Mouse (Mus musculus) liver, adult 2 months (tissue): ENCODE results near the gene Nme4. TPM values are rescaled to one million over a fixed set of nuclear protein-coding genes. Genes with fewer than 3 reads are reported as not detected.
"Not testable (repeated sequence)": the region's sequence is repeated elsewhere in the genome, so short reads cannot be mapped to it uniquely, and the experiment has no call there.

Experiments used
- DNase-seq: peaks from one replicate; pipeline ENCODE4 v3.0.0-alpha.2; 2011; ENCODE audit warnings: low read depth, low spot score; ENCODE audit errors: extremely low read depth
- H3K27ac ChIP-seq: fragments of 200-500 bp; replicated peaks from 2 replicates; pipeline ENCODE4 v1.5.1; 2012; ENCODE audit warnings: low read depth, mild to moderate bottlenecking, control low read depth, inconsistent platforms, low read length; ENCODE audit not compliant: insufficient read depth
- H3K27me3 ChIP-seq: fragments of 200-500 bp; 2 replicates; pipeline ENCODE4 v1.6.1; 2012; ENCODE audit warnings: mild to moderate bottlenecking, moderate library complexity, low read length, inconsistent platforms; ENCODE audit not compliant: control insufficient read depth, insufficient read depth
- H3K36me3 ChIP-seq: fragments of 200-500 bp; 2 replicates; pipeline ENCODE4 v1.6.1; 2012; ENCODE audit warnings: low read length, inconsistent platforms; ENCODE audit not compliant: control insufficient read depth, insufficient read depth
- H3K4me1 ChIP-seq: fragments of 200-500 bp; 2 replicates; pipeline ENCODE4 v1.6.1; 2011; ENCODE audit warnings: low read length; ENCODE audit not compliant: control insufficient read depth, insufficient read depth
- H3K4me3 ChIP-seq: fragments of 200-500 bp; 2 replicates; pipeline ENCODE4 v1.5.1; 2011; ENCODE audit warnings: low read depth, mild to moderate bottlenecking, control low read depth, low read length, moderate library complexity; ENCODE audit not compliant: insufficient read depth
- H3K79me2 ChIP-seq: fragments of 200-500 bp; 2 replicates; pipeline ENCODE4 v1.6.1; 2012; ENCODE audit warnings: inconsistent platforms, mild to moderate bottlenecking, low read length, moderate library complexity; ENCODE audit not compliant: control insufficient read depth, insufficient read depth
- H3K9ac ChIP-seq: fragments of 200-500 bp; 2 replicates; pipeline ENCODE4 v1.6.1; 2012; ENCODE audit warnings: low read depth, mild to moderate bottlenecking, control low read depth, inconsistent platforms, low read length
- CTCF ChIP-seq: fragments of 200-500 bp; IDR thresholded peaks from 2 replicates; pipeline ENCODE4 v1.5.1; 2011; ENCODE audit warnings: low read depth, low read length, control low read depth
- POLR2A ChIP-seq: fragments of 200-500 bp; IDR thresholded peaks from 2 replicates; pipeline ENCODE4 v1.6.1; 2011; ENCODE audit warnings: low read length, control low read depth; ENCODE audit not compliant: insufficient read depth; ENCODE audit errors: extremely low read depth
- WGBS: fragments of 180-500 bp; shearing (Covaris S2); methylation state at CpG from one replicate; pipeline ENCODE4 v1.1.7; 2018; 5-methylcytosine and 5-hydroxymethylcytosine counted together
- polyA plus RNA-seq: library from polyadenylated mRNA; depleted of rRNA; stranded (reverse); fragments of >200 nt; gene quantifications from 2 replicates; pipeline ENCODE4 v1.2.3, GENCODE M21; 2012
- total RNA-seq: library from RNA; depleted of rRNA; stranded (reverse); fragments of >200 nt; gene quantifications from 2 replicates; pipeline ENCODE4 v1.2.3, GENCODE M21; 2014

Nme4 gene
- total and polyA plus RNA-seq, 2 experiments: 7.0 to 8.7 TPM

DNA sequence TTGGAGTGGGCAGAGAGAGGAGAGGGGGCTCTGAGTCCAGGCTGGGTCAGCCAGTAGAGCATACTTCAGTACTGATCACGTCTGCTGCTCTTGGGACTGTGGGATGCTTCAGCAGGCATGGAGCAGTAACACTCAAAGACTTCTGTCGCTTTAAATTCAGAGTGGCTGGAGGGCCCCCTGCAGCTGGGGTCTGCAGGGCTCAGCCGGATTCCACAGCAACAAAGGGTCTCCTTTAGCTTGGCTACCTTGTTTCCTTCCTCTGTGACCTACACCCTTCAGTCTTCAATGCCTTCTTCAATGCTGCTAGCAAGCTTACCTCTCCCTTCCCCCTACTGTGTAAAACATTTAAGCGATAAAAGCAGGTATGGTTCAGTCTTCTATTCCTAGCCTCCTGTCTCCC is 15.6 kb upstream of the Nme4 start:
- 51% methylated on average over 4 of the region's 4 CpGs for WGBS
- Histone ChIP-seq H3K4me3 (no peak overlapping the region), H3K4me1 (peaks cover 6% of the 10 kb centered on the region), H3K36me3 (no peaks in the 10 kb centered on the region), H3K9ac (no peak overlapping the region), H3K27ac (no peak overlapping the region), H3K79me2 (no peaks in the 10 kb centered on the region), H3K27me3 (no peaks in the 10 kb centered on the region)
- TF ChIP-seq POLR2A: no peak
- TF ChIP-seq CTCF: no peak
- no peak for DNase-seq

DNA sequence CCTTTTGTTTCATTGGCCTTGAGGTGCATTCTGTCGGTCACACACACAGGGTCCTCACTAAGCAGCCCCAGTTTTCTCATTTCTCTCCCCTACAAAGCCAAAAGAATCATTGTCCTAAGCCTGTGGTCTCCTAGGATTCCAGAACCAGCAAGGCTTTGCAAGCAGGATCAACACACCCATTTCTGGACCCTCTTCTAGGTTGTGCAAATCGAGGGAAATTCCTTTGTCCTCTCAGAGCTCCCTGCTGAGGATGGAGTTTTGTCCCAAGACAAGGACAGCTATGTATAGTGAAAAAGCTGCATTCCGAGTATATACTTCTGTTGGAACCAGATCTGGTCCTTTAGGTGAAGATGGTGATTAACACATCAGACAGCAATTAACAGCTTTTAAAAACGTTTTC is 14.8 kb upstream of the Nme4 start:
- H3K27me3 ChIP-seq: no peaks in the 10 kb centered on the region
- peaks cover 6% of the 10 kb centered on the region for H3K4me1 ChIP-seq
- H3K79me2 ChIP-seq: no peaks in the 10 kb centered on the region
- no peak overlapping the region for H3K27ac ChIP-seq
- no peaks in the 10 kb centered on the region for H3K36me3 ChIP-seq
- no peak overlapping the region for H3K9ac ChIP-seq
- WGBS: 50% methylated on average over 4 of the region's 4 CpGs
- no peak for DNase-seq
- TF ChIP-seq POLR2A (no peak), CTCF (no peak)
- H3K4me3 ChIP-seq: no peak overlapping the region

DNA sequence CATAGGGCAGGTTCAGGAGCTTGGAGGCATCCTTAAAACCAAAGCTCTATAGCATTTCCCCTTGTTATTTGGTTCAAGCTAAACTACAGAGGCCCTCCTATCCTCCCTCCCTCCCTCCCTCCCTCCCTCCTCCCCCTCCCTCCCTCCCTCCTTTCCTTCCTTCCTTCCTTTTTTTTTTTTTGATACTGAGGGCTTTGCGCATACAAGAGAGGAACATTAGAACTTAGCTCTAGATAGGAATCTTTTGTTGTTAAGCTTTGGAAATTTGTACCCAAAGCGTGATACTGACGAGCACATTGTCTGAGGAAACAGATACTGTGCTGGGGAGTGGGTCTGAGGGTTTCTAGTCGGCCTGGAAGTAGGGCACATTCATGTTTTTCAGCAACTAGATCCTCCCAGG is 10.2 kb upstream of the Nme4 start:
- DNase-seq: no peak
- Histone ChIP-seq H3K79me2 (no peaks in the 10 kb centered on the region), H3K36me3 (no peaks in the 10 kb centered on the region), H3K27me3 (no peaks in the 10 kb centered on the region), H3K4me3 (no peak overlapping the region), H3K27ac (no peak overlapping the region), H3K4me1 (no peaks in the 10 kb centered on the region), H3K9ac (no peak overlapping the region)
- WGBS: 58% methylated on average over 3 of the region's 4 CpGs
- TF ChIP-seq CTCF (no peak), POLR2A (no peak)

DNA sequence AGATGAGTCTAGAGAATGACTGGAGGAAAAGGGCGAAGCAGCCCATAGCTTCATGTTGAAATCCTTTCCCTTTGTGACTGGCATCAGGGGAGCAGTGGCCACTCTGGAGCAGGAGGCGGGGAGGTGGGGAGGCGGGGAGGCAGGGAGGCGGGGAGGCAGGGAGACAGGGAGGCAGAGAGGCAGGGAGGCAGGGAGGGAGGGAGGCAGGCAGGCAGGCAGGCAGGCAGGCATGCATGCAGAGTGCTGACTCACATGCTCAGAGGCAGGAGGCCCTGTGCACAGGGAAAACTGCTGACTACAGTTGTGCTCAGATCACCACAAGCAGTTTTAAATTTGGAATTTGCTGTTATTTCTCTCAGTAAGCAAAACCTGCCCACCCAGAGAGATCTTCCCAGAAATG is 6.1 kb upstream of the Nme4 start:
- Histone ChIP-seq H3K4me1 (no peaks in the 10 kb centered on the region), H3K9ac (no peak overlapping the region), H3K27ac (no peak overlapping the region), H3K4me3 (no peak overlapping the region), H3K36me3 (no peaks in the 10 kb centered on the region), H3K27me3 (no peaks in the 10 kb centered on the region), H3K79me2 (no peaks in the 10 kb centered on the region)
- TF ChIP-seq CTCF (no peak), POLR2A (no peak)
- no peak for DNase-seq
- 90% methylated on average over 4 of the region's 4 CpGs for WGBS

DNA sequence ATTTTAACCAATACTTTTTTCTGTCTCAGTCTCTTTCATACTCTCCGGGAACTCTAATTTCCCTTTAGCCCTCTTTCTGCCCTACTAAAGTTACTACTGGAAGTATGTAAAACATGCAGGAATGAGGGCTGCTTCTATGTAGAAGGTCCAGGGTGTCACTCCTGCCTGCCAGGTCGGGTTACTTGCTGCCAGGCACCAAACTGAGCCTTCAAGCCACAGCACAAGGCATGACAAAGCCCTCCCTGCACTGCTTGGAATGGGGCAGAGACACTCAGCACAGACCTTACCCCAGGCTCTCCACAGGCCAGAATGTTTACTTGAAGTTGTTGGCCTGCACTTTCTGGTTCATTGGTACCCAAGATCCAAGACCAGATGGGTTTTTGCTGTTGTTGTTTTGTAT is 4.8 kb upstream of the Nme4 start:
- Histone ChIP-seq H3K4me3 (no peak overlapping the region), H3K27me3 (no peaks in the 10 kb centered on the region), H3K4me1 (no peaks in the 10 kb centered on the region), H3K79me2 (no peaks in the 10 kb centered on the region), H3K27ac (no peak overlapping the region), H3K36me3 (no peaks in the 10 kb centered on the region), H3K9ac (no peak overlapping the region)
- DNase-seq: no peak
- no peak for TF ChIP-seq CTCF
- no peak for TF ChIP-seq POLR2A
- 72% methylated on average over 2 of the region's 2 CpGs for WGBS

DNA sequence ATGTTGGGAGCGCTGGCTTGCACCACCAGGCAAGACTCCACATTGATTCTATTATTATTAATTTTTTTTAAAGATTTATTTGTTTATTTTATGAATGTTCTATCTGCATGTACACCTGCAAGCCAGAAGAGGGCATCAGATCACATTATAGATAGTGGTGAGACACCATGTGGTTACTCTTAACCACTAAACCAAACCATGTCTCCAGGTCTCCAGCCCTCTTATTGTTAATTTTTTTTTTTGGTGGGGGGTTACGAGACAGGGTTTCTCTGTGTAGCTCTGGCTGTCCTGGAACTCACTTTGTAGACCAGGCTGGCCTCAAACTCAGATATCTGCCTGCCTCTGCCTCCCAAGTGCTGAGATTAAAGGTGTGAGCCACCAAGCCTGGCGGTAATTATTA is 3.9 kb upstream of the Nme4 start:
- not testable (repeated sequence) for H3K79me2 ChIP-seq, H3K4me1 ChIP-seq, DNase-seq, H3K4me3 ChIP-seq, H3K27ac ChIP-seq, H3K27me3 ChIP-seq, H3K9ac ChIP-seq, H3K36me3 ChIP-seq
- WGBS: 72% methylated on average over 3 of the region's 3 CpGs

DNA sequence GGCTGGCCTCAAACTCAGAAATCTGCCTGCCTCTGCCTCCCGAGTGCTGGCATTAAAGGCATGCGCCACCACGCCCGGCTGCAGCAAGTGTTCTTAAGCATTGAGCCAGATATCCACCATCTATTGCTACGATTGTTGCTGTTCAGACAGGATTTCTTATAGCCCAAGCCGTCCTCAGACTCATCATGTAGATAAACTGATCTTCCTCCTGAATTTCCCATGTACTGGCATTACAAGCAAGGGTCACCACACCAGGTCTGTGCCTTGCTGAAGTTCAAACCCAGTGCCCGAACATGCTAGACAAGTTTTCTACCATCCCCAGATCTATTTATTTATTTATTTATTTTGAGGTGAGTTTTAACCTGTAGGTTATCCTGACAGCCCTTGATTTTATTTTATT is 3.1 kb upstream of the Nme4 start:
- Histone ChIP-seq H3K27me3 (no peaks in the 10 kb centered on the region), H3K36me3 (no peaks in the 10 kb centered on the region), H3K27ac (no peak overlapping the region), H3K4me1 (no peaks in the 10 kb centered on the region), H3K9ac (no peak overlapping the region), H3K4me3 (no peak overlapping the region), H3K79me2 (no peaks in the 10 kb centered on the region)
- TF ChIP-seq CTCF: no peak
- TF ChIP-seq POLR2A: no peak
- WGBS: 88% methylated on average over 7 of the region's 7 CpGs
- DNase-seq: no peak
